Mouse (Mus musculus): ENCODE measurements at regions not wholly inside any gene's neighbourhood (a gene's known extent, or its start where the extent isn't known, plus 50 kb on each side); places are given as distances from the start of the nearest gene placed in this dataset.

GRCm38 (mm10) chr6:145310601-145311000 lies 60.6 kb upstream of the Kras start:
- no peak overlapping the region for H3K27ac ChIP-seq (replicated peaks; ENCODE audit: low read depth, low read length)
- H3K4me3 ChIP-seq (ENCODE audit: insufficient read depth, low read depth, low read length), result no peak overlapping the region
- H3K4me1 ChIP-seq (ENCODE audit: control insufficient read depth, insufficient read depth, insufficient read length, low read length), result no peaks in the 10 kb centered on the region

GRCm38 (mm10) chr6:145309025-145309424 lies 59.0 kb upstream of the Kras start:
- H3K4me1 ChIP-seq (ENCODE audit: control insufficient read depth, insufficient read depth, insufficient read length, low read length), result no peaks in the 10 kb centered on the region
- H3K27ac ChIP-seq (replicated peaks; ENCODE audit: low read depth, low read length), result no peak overlapping the region
- H3K4me3 ChIP-seq (ENCODE audit: insufficient read depth, low read depth, low read length), result no peak overlapping the region

GRCm38 (mm10) chr6:145307237-145307636 lies 57.2 kb upstream of the Kras start:
- no peak overlapping the region for H3K4me3 ChIP-seq (ENCODE audit: insufficient read depth, low read depth, low read length)
- H3K4me1 ChIP-seq (ENCODE audit: control insufficient read depth, insufficient read depth, insufficient read length, low read length), result peaks cover 5% of the 10 kb centered on the region
- H3K27ac ChIP-seq (replicated peaks; ENCODE audit: low read depth, low read length), result peak overlapping the region; percentile 82

- no peak overlapping the region for H3K4me3 ChIP-seq (ENCODE audit: insufficient read depth, low read depth, low read length)
- H3K4me1 ChIP-seq (ENCODE audit: control insufficient read depth, insufficient read depth, insufficient read length, low read length), result peaks cover 7% of the 10 kb centered on the region
- peak overlapping the region; percentile 82 for H3K27ac ChIP-seq (replicated peaks; ENCODE audit: low read depth, low read length)
Measured at GRCm38 (mm10) chr6:145306331-145307124, 56.5 kb upstream of the Kras start.

GRCm38 (mm10) chr6:145305669-145306068 lies 55.6 kb upstream of the Kras start:
- no peak overlapping the region for H3K4me3 ChIP-seq (ENCODE audit: insufficient read depth, low read depth, low read length)
- peaks cover 11% of the 10 kb centered on the region for H3K4me1 ChIP-seq (ENCODE audit: control insufficient read depth, insufficient read depth, insufficient read length, low read length)
- H3K27ac ChIP-seq (replicated peaks; ENCODE audit: low read depth, low read length), result no peak overlapping the region

- Histone ChIP-seq H3K27ac (replicated peaks; ENCODE audit: low read depth, low read length) (peak overlapping the region; percentile 20; the same call in 1 of the 2 replicates), H3K4me1 (ENCODE audit: control insufficient read depth, insufficient read depth, insufficient read length, low read length) (peaks cover 11% of the 10 kb centered on the region), H3K4me3 (ENCODE audit: insufficient read depth, low read depth, low read length) (peak overlapping the region; percentile 39)
Measured at GRCm38 (mm10) chr6:145303641-145304070, 53.6 kb upstream of the Kras start.

GRCm38 (mm10) chr6:145302907-145303640 lies 53.0 kb upstream of the Kras start:
- H3K4me3 ChIP-seq (ENCODE audit: insufficient read depth, low read depth, low read length), result peak overlapping the region; percentile 39
- H3K27ac ChIP-seq (replicated peaks; ENCODE audit: low read depth, low read length), result peak overlapping the region; percentile 45
- H3K4me1 ChIP-seq (ENCODE audit: control insufficient read depth, insufficient read depth, insufficient read length, low read length), result peaks cover 11% of the 10 kb centered on the region

GRCm38 (mm10) chr6:145302105-145302504 lies 52.1 kb upstream of the Kras start:
- peaks cover 11% of the 10 kb centered on the region for H3K4me1 ChIP-seq (ENCODE audit: control insufficient read depth, insufficient read depth, insufficient read length, low read length)
- H3K27ac ChIP-seq (replicated peaks; ENCODE audit: low read depth, low read length), result 0 out of 2 replicates have a peak overlapping the region, but pooled peaks have one; percentile 45
- no peak overlapping the region for H3K4me3 ChIP-seq (ENCODE audit: insufficient read depth, low read depth, low read length)

GRCm38 (mm10) chr6:145300266-145300858 lies 50.3 kb upstream of the Kras start:
- H3K4me3 ChIP-seq (ENCODE audit: insufficient read depth, low read depth, low read length), result no peak overlapping the region
- H3K4me1 ChIP-seq (ENCODE audit: control insufficient read depth, insufficient read depth, insufficient read length, low read length), result peaks cover 11% of the 10 kb centered on the region
- no peak overlapping the region for H3K27ac ChIP-seq (replicated peaks; ENCODE audit: low read depth, low read length)

Measured in brown adipose tissue, adult 24 weeks (tissue).